Mouse (Mus musculus) CD4-positive naive resting alpha-beta T cell, adult 76 days (primary cell): ENCODE data around the gene Spaca5. TPM values are rescaled to one million over a fixed set of nuclear protein-coding genes. Genes with fewer than 3 reads are reported as not detected.

Experiments used
- total RNA-seq: library from RNA; stranded (reverse); gene quantifications from one replicate; pipeline ENCODE4 v1.2.4, GENCODE M21; 2023

The Spaca5 gene
- not detected for total RNA-seq

DNA sequence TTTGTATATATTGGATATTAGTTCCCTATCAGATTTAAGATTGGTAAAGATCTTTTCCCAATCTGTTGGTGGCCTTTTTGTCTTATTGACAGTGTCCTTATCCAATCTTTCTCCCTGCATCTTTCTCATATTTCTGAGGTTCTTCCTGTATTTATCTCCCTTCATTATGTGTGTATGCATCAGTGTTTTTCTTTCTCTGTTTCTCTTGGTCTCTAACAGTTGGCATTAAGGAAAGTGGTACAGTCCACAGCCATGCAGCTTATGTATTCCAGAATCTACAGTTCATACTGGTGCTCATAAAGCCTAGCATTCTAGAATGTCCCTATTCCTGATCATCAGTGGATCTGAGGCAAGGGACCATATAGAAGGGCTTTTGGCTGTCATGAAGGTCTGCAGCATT lies at the start of gene Spaca5:
TSS of gene Spaca5 (plus strand) at position 301 of the 400 bp plus-strand sequence.

DNA sequence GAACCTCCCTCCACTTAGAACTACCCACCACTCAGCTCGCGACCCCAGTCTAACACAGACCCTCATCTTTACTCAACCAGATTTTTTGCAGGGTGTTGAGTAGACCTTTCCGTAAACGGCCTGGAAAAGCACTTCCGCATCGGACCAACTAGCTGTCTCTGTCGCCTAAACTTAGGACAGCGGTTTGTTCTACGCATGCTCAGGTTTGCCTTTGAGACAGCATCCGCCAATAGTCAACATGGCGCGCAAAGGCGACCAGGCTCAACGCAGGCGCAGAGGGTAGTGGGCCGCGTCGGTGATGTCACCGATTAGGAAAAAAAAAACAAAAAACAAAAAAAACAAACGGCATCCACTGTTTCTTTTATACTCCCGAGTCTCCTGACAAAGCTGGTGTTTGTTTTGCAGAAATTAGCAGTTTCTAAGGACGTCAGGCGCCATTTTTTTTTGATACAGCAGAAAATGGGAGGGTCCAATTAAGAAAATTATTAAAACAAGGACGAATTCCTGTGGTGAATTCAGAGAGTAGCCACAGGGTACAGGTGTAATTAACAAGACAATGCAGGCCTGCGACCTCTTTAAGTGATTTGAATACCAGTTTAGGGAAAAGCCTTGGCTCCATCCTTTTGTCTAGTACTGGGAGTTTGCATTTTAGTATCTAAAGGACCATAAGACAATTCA lies 6.2 kb upstream of the Spaca5 start, which contains the start of gene Zfp182:
TSS of gene Zfp182 (minus strand) at position 451 of the 678 bp plus-strand sequence.

DNA sequence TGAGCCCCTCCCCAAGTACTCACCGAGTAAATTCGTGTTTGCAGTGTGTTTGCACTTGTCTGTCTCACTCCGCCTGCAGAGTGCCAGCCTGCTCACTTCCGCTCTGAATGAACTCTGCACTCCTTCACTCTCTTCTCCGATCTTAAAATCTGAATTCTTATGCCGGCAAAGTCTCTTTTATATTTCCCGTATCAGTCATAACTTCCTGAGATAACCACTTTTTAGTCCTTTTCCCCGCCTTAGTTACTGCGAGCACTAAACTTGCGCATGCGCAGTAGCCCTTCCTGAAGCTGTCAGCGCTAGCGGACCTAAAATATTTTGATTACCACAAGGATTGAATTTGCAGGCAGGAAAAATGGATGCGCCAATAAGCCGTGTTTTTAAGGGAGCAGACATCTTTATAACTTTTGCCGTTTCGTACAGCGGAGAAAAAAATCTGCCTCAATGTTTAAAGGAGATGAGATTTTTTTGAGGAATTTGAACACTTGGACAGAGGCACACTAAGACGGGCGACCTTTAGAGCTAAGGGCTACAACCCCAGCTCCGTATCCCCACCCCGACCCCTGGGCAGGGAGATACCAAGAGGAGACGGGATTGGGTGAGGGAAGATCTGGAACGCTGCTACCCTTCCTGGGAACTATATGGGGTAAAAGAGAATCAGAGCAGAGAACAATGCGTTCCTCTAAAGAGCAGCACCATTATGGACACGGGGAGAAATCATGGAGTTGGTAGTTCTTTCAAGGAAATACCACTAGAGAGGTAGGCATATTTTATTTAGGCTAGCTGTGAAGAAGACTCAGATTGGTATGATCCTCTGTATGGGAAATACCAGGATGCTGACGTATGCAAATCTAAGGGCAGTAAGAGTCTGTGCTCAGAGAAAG lies 21.0 kb downstream of the Spaca5 start, which contains the start of gene Zfp300:
TSS of gene Zfp300 (minus strand) at position 545 of the 884 bp plus-strand sequence.

DNA sequence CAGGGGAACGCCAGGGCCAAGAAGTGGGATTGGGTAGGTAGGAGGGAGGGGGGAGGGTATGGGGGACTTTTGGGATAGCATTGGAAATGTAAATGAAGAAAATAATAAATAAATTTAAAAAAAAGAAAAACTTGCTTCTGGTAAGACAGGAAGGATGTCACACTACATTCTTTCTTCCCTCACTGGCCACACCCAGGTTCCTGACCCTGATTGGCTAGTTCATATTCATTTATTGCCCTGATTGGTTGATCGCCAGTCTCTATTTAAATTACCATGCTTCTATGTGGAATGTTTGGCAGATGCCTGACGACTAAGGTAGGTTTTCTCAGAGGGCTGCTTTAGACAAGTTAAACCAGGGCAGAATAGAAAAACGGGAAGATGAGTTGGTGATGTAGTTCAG lies 47.3 kb downstream of the Spaca5 start, which contains the start of gene Ssxa1:
TSS of gene Ssxa1 (plus strand) at position 301 of the 400 bp plus-strand sequence.

Other genes starting within 250 kb of the Spaca5 start
- 0.97 TPM for gene Timp1, start 198.2 kb upstream of the Spaca5 start, total RNA-seq
- gene Syn1, start 147.4 kb upstream of the Spaca5 start, total RNA-seq, result not detected
- 22.7 TPM for gene Cfp, start 136.9 kb upstream of the Spaca5 start, total RNA-seq
- 17.1 TPM for gene Elk1, start 117.8 kb upstream of the Spaca5 start, total RNA-seq
- 39.2 TPM for gene Uxt, start 106.4 kb upstream of the Spaca5 start, total RNA-seq
- 24.6 TPM for gene Zfp182, start 6.1 kb upstream of the Spaca5 start, total RNA-seq
- 1.1 TPM for gene Zfp300, start 21.1 kb downstream of the Spaca5 start, total RNA-seq
- not detected for gene Ssxa1, start 47.4 kb downstream of the Spaca5 start, total RNA-seq
- not detected for gene Gm21876, start 107.2 kb downstream of the Spaca5 start, total RNA-seq